2 mouse cellular contexts compared by ENCODE assay signal in the genomic region with DNA sequence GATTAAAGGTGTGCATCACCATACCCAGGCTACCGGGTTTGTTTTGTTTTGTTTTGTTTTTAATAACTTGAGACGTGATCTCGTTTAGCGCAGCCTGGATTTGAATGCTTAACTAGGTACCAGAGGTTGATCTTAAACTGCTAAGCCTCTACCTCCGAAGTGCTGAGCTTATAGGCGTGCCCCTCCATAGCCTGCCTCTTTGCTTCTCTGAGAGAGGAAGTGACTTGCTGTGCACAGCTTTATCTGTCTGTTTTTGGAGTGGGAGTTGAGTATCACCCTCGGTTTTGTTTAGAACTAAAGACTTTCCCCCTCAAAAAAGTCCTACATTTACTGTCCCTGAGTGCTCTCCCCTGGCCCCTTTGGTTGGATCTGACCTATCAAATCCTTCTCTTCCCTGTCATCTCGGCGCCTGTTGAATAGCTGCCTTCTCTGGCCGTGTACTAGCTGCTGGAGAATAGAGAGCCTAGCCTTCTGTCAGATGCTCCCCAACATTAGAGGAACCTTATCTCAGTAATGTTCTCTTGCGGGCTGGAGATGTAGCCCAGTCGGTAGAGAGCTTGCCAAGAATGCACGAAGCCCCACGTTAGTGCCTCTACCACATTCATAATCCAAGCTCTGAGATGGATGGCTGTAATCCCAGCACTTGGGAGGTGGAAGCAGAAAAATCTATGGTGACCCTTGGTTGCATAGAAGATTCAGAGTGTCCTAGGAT.
TF ChIP-seq lines count a peak whose summit lies in the region.

No protein-coding gene starts in this region.

TF ChIP-seq in CH12.LX, 34 proteins besides CTCF, POLR2A, EP300 and RAD21 (continued from another document):
- TF ChIP-seq E2F4 (IDR thresholded peaks at IDR 0.05; ENCODE audit: insufficient replicate concordance, low read depth, low read length) (no peak), SMC3 (IDR thresholded peaks at IDR 0.05; ENCODE audit: low read depth, low read length) (no peak), MYC (IDR thresholded peaks at IDR 0.05; ENCODE audit: low read depth, low read length) (no peak), ZC3H11A (IDR thresholded peaks at IDR 0.05; ENCODE audit: low read depth, low read length) (no peak), MXI1 (IDR thresholded peaks at IDR 0.05; ENCODE audit: low read depth, low read length) (no peak), ZKSCAN1 (IDR thresholded peaks at IDR 0.05; ENCODE audit: borderline replicate concordance, low read depth, low read length) (no peak), ZNF384 (IDR thresholded peaks at IDR 0.05; ENCODE audit: low read depth, low read length) (no peak), ELF1 (IDR thresholded peaks at IDR 0.05; ENCODE audit: low read depth, low read length) (no peak), MAZ (IDR thresholded peaks at IDR 0.05; ENCODE audit: low read depth, low read length) (no peak), TCF12 (IDR thresholded peaks at IDR 0.05; ENCODE audit: low read depth, low read length) (no peak), IRF4 (IDR thresholded peaks at IDR 0.05; ENCODE audit: low read depth, low read length) (no peak)

TF ChIP-seq in myocyte, 11 proteins besides CTCF, POLR2A, EP300 and RAD21 (continued from another document):
- no peak for TF ChIP-seq MYOD1 (IDR thresholded peaks at IDR 0.05; ENCODE audit: control insufficient read depth in 1 of 3, insufficient read length in 2 of 3, low read depth in 2 of 3)
- TF ChIP-seq REST (IDR thresholded peaks at IDR 0.05; ENCODE audit: insufficient read depth, insufficient read length): no peak
TF ChIP-seq in myocyte: peak in this region for 0.
